Mouse (Mus musculus) layer of hippocampus, adult 2 months (tissue): ENCODE measurements at regions not wholly inside any gene's neighbourhood (a gene's known extent, or its start where the extent isn't known, plus 50 kb on each side); places are given as distances from the start of the nearest gene placed in this dataset.

Source experiments
- DNase-seq, 2 experiments: peaks; one replicate each; pipeline ENCODE4 v3.0.0; 2022; ENCODE audit warnings: low spot score in 2 of 2
- H3K27ac ChIP-seq: fragments of 200-600 bp; 2 replicates; pipeline ENCODE4 v1.8.1; 2022
- H3K4me3 ChIP-seq: fragments of 200-600 bp; 2 replicates; pipeline ENCODE4 v1.8.1; 2022; ENCODE audit warnings: mild to moderate bottlenecking
- CTCF ChIP-seq: fragments of 200-600 bp; conservative IDR thresholded peaks from 2 replicates; pipeline ENCODE4 v1.8.1; 2022; ENCODE audit warnings: antibody characterized with exemption, mild to moderate bottlenecking, moderate library complexity

DNA sequence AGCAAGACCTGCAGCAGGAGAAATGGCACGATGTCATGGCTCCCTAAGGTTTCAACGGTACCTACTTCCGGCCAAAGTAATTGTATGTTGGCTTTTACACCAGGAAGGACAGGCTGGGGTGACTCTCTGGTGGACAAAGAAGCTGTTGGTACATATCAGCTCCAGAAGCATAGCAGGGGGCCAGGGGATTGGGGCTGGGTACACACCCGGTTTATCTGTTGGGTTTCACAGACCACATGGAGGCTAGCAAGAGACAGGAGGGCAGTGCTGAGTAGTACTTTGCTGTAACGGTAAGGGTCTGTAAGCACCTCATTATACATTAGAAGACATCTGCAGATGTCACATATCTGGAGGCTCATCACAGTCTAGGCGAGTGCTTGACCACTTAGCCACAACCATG lies 164.0 kb upstream of the Ubl3 start:
- no peak overlapping the region for H3K27ac ChIP-seq
- no peak for DNase-seq
- no peak for TF ChIP-seq CTCF
- no peak overlapping the region for H3K4me3 ChIP-seq

DNA sequence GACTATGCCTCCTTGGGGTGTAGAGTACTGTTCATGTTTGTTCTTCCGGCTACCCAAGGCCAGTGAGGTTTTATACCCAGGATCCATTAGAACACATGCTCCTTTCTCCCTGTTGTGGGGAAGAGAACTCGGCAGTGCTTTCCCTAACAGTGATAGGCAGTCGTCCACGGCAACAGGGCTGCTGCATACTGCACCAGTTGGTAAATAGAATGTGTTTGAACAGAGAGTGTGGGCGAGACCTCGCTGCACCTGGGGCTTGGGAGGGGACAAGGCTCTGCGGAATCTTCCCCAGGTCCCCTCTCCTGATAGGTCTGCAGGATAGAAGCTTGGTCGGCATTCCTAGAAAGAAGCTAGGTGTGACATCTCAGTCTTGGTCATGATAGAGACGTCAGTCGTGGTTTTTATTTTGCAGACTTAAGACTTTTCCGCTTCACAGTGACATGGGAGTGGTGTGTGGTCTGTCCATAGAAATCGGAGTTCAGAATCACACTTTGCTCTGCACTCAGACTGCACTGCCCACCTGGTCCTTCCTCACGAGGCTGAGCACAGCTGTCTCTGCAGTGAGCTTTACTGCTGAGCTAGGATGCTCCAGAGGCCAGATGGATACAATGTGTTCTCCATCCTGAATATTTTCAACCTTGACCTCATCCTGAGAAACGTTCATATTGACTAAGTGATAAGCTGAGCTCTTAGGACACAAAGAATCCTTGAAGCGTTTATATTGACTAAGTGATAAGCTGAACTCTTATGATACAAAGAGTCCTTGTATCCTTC lies 162.8 kb upstream of the Ubl3 start:
- no peak for DNase-seq
- Histone ChIP-seq H3K27ac (no peak overlapping the region), H3K4me3 (no peak overlapping the region)
- no peak for TF ChIP-seq CTCF

DNA sequence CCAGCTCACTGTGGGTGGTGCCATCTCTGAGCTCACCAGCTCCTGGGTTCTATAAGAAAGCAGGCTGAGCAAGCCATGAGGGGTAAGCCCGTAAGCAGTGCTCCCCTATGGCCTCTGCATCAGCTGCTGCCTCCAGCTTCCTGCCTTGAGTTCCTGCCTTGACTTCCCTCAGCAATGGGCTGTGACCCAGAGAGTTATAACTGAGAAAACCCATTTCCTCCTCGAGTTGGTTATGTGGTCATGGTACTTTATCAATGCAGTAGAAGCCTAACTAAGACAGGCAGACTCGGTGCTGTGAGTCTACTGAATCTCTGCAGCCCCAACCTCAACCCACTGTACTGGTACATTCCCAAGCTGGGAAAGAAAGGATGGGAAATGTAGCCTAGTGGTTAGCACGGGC lies 162.2 kb upstream of the Ubl3 start:
- Histone ChIP-seq H3K4me3 (no peak overlapping the region), H3K27ac (no peak overlapping the region)
- no peak for DNase-seq
- TF ChIP-seq CTCF, result no peak

DNA sequence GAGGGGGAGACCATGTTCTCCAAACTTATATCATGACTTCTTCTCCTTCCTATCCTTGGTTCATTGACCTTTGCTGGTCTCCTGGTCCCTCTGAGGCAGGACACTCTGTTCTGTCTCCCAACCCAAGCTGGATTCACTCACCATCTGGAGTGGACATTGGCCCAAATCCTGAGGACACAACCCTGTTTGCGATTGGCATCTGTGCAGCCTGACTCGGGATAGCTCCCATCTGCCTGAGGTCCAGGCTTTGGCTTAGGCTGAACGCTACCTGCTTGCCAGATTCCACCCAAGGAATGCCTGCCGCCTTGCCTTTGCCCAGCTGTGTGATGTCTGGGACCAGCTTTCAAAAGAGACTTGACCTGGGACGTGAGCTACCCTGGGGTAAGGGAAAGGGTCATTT lies 161.2 kb upstream of the Ubl3 start:
- no peak for TF ChIP-seq CTCF
- no peak overlapping the region for H3K27ac ChIP-seq
- H3K4me3 ChIP-seq, result no peak overlapping the region
- DNase-seq, result no peak

DNA sequence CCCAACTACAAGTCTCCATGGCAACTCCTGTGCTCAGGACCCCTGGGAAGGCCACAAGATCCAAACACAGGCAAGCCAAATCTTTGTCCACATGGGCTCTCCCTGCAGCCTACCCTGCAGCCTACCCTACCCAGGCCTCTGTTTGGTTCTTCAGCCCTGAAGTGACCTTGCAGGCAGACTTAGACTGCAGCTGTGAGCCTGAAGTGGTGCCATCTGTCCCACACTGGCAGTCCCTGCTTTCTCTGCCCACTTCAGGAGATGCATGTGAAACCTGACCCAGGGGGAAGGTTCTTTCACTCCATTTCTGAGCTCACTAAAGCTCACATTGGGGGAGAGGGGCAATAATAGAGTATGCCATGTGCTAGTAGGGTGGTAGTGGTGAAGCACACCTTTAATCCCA lies 160.4 kb upstream of the Ubl3 start:
- Histone ChIP-seq H3K27ac (no peak overlapping the region), H3K4me3 (no peak overlapping the region)
- no peak for TF ChIP-seq CTCF
- no peak for DNase-seq

DNA sequence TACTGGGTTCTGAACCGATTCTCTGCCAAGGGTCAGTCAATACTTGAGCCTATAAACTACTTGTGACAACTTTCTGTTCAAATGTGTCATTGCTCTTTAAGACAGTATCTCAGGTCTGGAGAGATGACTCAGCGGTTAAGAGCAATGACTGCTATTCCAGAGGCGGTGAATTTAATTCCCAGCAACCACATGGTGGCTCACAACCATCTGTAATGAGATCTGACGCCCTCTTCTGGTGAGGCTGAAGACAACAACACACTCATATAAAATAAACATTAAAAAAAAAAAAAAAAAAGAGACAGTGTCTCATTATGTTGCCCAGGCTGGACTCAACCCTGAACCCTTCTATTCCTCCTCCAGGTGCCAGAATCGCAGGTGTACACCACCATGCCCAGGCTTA lies 159.0 kb upstream of the Ubl3 start:
- no peak for DNase-seq
- 0 out of 2 replicates have a peak, but pooled peaks have one; percentile 5 for TF ChIP-seq CTCF
- H3K4me3 ChIP-seq, result no peak overlapping the region
- H3K27ac ChIP-seq, result no peak overlapping the region

DNA sequence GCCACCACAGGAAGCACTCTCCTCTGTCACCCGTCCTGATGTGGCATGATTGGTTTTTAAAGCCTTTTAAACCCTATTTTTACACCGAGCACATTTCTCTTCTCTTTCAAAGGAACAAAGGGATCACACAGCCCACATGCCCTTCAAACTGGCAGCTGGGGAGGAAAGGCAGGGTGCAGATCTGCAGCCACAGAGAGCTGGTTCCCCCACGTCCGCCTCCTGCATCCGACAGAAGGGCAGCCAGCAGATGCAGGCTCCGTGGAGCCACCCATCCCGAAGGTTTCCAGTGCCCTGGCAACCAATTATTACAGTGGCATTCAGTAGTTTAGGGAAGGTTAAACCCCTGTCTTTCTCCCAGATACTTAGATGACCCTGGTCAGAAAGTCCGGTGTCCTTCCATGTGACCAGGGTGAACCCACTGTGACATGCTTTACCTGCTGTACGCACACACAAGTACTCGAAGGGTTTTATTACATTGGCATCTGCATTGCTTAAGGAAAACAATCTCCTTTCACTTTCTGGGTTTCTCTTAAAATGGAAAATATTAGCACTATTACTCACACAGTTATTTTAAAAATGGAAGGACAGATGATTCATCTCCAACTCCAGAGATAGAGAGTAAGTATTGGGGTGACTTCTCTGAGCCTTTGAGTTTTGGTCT lies 156.7 kb upstream of the Ubl3 start:
- H3K4me3 ChIP-seq, result no peak overlapping the region
- peak overlapping the region; percentile 83 for H3K27ac ChIP-seq
- DNase-seq, result peak; percentile 21 to 23
- TF ChIP-seq CTCF, result no peak

DNA sequence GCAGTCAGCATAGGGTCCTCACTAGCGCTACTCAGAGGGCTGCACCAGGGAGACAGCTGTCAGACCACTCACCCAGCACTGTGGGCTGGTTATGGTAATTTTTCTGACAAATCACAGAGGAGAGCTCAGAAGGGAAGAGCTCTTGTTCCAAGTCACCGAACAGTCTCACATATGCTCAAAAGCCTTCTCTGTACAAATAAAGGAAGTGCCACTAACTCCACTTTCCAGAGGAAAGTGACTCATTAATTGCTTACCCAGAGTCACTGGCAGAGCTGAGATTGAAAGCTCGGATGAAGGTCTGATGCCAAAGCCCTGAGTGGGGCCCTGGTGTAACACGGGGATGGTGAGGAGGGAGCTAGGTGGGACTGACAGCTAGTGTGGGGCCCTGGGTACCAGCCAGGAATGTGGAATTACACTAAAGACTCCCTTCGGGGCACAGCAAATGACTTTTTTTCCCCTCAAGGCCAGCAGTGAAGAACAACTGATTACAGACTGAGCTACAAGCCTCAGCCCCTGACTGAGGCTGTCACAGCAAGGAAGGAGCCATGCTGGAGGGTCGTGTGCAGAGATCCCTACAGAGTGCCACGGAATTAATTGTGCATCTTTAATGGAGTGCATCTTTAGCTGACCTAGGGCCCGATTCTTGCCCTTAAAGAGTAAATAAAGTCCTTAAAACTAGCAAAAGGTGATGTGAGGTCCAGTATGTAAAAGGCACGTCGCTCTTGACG lies 155.6 kb upstream of the Ubl3 start:
- Histone ChIP-seq H3K27ac (peak overlapping the region; percentile 83), H3K4me3 (no peak overlapping the region)
- peak in 1 of 2 experiments; percentile 33 for DNase-seq
- TF ChIP-seq CTCF, result no peak

DNA sequence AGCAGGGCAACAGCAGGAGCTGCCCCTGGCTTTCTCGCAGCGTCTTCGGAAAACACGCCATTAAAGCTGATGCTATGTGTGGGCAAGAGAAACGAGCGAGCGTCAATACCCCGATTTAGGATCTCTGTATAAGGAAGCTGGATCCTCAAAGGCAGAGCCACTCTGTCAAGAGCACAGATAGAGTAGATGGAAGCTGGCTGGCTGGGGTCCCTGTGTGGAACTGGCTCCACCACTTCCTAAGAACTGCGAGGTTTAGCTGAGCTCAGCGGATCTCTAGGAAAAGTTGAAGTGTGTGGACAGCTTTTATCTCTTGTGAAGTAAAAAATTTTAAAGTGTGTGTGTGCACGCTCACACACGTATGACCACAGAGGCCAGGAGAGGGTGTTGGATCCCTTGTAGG lies 154.7 kb upstream of the Ubl3 start:
- Histone ChIP-seq H3K27ac (no peak overlapping the region), H3K4me3 (no peak overlapping the region)
- TF ChIP-seq CTCF, result no peak
- DNase-seq, result no peak

DNA sequence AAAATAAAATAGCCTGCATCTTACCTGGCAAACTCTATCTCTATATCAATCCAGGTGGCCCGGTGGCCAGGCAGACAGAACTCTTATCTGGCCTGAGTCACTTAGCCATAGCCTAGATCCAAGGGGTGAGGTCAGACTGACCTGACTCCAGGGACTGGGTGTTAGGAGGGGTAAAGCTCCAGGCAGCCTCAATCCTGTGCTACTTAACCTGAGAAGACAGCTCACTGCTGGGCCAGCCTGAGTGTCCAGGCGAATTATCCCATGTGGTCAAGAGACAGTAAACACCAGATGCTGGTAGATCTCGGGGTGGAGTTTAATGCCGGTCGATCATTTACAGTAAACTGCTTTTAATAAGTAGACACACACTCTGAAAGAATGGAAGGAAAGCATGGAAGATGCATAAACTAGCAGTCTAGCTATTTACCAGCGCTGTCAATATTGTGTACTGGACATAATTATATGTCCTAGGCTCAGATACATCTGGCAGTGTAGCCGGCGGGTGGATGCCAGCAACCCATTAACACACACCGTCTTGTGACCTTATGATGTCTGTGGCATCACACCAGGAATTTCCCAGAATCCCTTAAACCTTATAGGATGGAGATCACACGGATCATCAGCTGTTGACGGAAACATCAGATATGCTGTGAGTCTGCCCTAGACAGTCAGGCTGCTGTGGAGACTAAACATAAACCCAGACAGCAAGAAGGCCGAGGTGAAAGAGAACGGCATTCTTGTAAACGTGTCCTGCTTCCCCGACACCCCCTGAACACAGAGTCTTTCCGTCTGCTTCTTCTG lies 153.9 kb upstream of the Ubl3 start:
- DNase-seq, result no peak
- no peak overlapping the region for H3K27ac ChIP-seq
- no peak overlapping the region for H3K4me3 ChIP-seq
- TF ChIP-seq CTCF, result no peak

DNA sequence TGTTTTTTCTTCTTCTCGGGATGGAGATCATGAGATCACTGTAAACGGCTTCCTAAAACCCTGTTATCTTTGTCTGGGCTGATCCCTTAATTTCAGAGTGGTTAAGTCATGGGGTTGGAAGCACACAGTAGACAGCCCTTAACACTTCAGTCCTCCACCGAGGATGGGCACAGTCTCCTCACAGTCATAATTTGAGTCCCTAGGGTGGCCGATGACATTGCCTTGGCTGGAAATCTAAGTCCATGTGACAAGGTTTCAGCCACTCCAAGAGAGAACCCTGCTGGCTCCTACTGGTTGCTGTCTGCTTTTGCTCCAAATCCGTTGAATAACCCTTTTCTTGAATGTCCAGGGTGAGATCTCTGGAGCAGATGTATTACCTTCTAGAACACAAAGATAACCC lies 152.2 kb upstream of the Ubl3 start:
- Histone ChIP-seq H3K27ac (no peak overlapping the region), H3K4me3 (no peak overlapping the region)
- no peak for TF ChIP-seq CTCF
- DNase-seq, result no peak

DNA sequence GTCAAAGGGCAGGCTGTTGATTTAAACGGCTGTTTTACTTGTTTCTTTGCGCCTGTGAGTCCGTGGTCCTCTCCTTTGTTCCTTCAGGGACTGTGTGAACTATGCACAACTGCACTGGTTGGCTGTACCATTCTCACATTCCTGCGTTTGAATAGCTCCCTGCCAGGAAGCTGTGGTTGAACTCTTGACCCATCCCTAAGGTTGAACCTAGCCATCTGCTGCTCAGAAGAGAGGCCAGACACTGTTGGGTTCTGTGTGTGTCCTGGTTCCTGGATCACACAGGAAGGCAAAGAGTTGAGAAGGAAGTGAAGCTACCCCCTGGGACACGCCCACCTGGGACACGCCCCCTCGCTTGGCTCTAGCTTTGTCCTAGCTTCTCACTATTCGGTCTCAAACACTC lies 149.3 kb upstream of the Ubl3 start:
- Histone ChIP-seq H3K4me3 (no peak overlapping the region), H3K27ac (no peak overlapping the region)
- DNase-seq, result no peak
- no peak for TF ChIP-seq CTCF

DNA sequence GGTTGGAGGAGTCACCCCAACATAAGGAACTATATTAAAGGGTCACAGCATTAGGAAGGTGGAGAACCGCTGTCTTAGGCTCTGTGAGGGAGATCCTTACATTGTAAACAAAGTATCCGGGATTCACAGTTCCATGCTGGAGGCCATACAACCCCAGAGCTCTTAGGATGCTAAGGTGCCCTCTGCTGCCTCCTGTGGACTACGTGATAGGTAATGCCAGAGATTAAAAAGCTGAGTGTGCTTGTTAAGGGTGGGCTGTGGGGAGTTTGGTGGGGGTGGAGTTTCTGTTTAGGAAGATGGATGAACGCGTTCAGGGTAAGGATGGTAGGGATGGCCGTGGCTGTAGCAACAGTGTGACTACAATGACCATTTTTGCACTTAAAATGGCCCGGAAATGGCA lies 148.4 kb upstream of the Ubl3 start:
- TF ChIP-seq CTCF, result peak; percentile 59

More for the DNA sequence above, 148.4 kb upstream of the Ubl3 start:
- Histone ChIP-seq H3K4me3 (no peak overlapping the region), H3K27ac (no peak overlapping the region)
- DNase-seq, result no peak
